Mouse (Mus musculus): ENCODE measurements around the gene Gstp1.
"Not testable (repeated sequence)": the region's sequence is repeated elsewhere in the genome, so short reads cannot be mapped to it uniquely, and the experiment has no call there.

Gene Gstp1

DNA sequence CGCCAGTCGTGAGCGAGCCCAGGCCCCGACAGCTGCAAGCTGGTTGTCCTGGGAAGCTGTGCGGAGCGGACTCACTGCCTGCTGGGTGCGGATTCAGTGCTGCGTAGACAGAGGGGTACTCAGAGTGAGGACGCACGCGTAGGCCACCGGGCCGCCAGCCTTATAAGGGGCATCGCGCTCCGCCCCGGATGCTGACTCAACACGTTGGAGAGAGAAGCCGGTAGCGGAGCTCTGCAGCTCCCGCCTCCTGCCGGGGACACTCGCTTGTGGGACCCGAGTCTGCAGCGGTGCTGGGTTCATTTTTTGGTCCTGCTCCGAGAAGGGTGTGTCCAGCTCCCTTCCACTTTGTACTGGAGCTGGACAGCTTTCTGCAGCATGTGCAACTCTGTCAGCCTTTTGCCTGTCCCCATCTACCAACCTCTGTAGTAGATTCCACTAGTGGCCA, at the start of gene Gstp1:
Gene Gstp1 (minus strand): TSS at position 198 of the 445 bp plus-strand sequence.
- CTCF ChIA-PET: interaction anchor here (0.6 kb wide), 1 partner anchor 10 kb away, joined by 4 read pairs; no protein-coding TSS in a partner anchor

DNA sequence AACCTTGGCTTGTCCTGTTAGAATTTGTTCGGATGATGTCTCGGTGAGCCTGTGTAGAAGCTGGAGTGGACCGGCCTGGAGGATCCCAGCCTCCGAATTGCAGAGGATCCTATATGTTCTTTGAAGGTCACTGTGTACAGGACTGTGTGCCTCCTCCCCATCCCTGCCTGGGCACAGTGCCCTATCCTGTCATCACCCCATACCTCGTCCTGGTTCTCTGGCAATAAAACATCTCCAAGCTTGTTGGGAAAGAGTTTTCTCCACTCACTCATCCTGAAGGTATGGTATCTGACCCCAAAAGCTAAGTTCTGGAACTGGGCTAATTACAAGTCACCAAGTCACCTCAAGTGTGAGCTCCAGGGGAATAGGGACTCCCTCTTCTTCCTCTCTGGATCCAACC, 49.3 kb upstream of the Gstp1 start:
- CTCF ChIA-PET: interaction anchor here (0.8 kb wide), 1 partner anchor 417 kb away, joined by 23 read pairs; no protein-coding TSS in a partner anchor

DNA sequence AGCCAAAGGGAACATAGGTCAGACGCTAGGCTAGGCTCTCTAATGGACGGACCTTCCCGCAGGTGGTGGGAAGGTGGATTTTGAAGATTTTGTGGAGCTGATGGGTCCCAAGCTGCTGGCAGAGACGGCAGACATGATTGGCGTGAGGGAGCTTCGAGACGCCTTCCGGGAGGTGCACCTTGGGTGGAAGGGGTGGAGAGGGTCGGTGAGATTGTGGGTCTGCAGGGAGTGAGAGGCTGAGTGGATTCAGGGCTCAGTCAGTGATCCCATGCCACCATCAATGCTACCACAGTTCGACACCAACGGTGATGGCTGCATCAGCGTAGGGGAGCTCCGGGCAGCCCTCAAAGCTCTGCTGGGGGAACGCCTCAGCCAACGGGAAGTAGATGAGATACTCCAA, 48.4 kb upstream of the Gstp1 start:
- CTCF ChIA-PET: no interaction called here

DNA sequence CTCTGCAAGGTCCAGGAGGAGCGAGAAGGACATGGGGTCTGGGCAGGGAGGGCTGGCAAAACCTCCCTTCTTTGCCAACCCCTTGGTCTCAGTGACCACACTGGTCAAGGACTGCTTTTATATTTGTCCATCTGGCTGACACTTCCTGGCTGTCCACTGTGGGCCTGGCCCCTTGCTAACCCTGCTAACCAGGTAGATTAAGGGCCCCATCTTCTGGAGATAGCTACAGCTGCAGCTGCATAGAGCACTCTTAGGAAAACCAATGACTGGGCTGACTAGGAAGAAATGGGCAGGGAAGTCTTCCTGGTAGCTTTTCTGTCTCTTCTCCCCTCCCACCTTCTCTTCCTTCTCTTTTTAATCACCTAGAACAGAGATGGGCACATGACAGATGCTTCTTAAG, 47.2 kb upstream of the Gstp1 start:
- CTCF ChIA-PET: no interaction called here

DNA sequence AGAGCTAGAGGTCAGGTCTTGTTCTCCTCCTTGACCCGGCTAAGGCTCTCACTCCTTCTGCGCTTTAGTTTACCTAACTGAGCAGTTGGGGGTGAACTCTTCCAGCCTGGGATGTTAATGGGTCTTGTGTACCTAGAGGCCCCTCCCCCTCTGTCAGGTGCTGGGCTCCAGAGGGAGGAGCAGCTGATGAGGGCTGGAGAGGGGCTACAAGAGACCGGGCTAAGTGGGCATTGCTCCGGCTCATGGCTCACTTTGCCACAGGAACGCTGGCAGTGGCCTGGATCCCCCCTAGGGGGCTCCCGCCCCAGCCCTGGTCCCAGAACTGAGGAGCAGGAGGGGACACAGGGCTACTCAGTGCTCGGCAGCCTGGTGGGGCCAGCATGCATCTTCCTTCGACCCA, 46.0 kb upstream of the Gstp1 start:
- CTCF ChIA-PET: no interaction called here

DNA sequence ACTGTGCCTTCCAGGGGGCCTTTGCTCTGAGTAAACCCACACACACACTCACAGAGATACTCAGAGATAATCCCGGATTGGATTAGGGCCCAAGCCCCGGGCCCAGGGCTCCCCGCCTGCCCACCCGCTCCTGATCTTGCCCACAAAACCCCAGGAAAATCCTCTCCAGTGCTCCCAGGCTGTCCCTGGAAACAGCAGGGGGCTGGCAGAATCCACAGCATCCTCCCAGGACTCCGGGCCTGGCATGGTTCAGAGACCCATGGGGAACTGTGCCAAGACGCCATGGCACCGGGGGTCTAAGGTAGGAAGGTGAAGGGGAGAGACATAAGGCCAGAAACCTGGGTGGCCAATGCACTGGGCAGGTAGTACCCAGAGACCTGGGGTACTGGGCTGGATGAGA, 45.5 kb upstream of the Gstp1 start:
- CTCF ChIA-PET: no interaction called here

DNA sequence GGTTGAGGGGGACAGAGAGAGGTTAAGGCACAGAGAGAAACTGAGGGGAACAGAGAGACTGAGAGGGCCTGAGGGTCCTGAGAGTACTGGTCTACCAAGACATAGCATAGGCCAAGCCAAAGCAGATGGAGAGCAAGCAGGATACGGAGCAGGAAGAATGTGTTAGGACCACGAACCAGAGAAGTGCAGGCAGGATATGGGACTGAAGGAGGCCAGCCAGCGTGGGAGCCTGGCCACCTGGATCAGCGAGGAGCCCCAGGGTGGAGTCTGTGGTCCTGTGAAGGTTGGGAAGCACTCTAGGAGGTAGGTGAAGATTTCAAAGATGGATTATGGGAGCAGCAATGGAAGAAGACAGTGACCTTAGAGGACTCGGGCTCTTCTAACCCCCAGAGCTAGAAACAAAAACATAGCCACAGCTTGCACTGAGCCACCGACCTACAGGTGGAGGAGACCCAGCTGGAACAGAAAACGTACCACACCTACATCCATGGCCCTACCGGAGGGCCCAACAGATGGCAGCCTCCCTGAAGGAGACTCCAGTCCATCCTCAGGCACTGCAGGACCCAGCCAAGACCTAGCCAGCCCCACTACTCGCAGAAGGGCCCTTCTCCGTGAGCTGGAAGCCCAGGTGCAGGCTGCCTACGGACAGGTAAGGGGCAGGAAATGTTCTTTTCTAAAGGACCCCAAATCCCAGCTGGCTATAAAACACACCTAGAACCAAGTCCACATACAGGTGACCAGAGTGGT, 44.6 kb upstream of the Gstp1 start:
- CTCF ChIA-PET: no interaction called here

DNA sequence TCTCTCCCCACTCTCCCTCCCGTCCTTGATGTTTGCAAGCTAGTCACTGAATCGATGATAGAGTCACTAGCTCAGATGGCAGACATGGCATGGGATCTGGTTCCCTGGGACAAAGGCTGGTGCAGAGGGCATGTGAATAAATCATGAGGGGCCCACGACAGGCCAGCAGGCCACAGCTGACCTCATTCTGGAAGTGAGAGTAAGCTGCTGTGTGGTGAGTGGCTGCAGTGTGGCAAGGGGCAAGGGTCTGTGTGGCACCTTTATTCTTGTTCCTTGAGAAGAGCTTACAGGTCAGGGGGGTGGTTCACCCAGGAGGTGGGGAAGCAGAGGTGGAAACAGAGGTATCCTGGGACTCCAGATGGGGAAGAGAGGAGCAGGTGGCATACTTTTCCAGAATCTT, 43.6 kb upstream of the Gstp1 start, which contains the start of gene Cabp2:
Gene Cabp2 (plus strand): TSS at position 185 of the 400 bp plus-strand sequence.
- CTCF ChIA-PET: no interaction called here

DNA sequence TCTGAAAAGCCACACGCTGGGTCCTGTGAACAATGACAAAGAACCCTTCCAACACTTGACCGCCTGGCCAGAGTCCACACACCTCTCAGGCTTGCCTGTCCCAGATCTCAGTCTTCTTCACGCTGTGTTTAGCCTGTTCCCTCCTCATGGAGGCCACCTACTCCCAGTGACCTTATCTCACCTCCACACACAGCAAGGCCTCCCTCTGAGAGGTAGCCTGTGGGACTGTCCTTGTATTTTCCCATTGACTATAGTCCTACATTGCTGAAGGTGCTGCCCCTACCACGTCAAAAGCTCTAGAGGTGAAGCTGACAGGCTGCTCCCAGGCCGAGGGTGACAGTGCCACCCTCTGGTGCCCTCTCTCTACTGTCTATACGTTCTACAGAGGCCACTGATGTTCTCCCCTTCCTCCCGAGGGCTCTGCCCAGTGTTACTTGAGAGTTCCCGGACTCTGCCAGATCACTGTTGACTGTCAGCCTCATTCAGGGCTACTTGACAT, 42.8 kb upstream of the Gstp1 start:
- CTCF ChIA-PET: no interaction called here

DNA sequence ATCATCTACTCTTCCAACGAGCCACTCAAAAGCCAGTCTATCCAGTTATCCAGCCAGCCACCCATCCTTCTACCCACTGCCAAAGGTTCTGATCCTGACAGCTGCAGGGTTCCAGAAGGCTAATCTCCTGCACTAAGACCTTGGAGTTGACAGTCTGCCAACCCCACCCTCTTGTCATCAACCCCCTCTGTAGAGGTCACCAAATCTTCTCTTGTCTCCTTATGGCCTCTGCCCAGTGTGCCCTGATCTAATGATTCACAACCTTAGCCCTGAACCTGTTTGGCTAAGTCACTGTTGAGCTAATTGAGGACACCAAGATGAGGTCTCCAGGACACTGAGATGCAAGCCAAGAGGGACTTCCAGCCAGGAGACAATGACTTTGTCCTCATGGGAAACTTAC, 41.8 kb upstream of the Gstp1 start:
- CTCF ChIA-PET: no interaction called here

DNA sequence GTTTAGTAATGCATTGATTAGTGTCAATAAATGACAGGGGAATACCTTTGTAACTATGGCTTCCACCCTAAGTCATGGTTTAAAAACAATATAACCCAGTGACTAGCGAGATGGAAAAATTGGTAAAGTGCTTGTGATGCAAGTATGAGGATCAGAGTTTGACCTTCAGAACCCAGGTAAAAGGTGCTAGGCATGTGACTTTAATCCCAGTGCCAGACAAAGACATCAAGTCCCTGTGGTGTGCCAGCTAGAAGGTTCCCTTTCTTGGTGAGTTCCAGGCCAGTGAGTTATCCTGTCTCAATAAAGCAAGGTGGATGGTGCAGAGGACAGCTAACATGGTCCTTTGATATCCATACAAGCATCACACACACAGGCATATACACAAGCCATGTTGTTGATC, 37.7 kb upstream of the Gstp1 start:
- CTCF ChIA-PET: no interaction called here

DNA sequence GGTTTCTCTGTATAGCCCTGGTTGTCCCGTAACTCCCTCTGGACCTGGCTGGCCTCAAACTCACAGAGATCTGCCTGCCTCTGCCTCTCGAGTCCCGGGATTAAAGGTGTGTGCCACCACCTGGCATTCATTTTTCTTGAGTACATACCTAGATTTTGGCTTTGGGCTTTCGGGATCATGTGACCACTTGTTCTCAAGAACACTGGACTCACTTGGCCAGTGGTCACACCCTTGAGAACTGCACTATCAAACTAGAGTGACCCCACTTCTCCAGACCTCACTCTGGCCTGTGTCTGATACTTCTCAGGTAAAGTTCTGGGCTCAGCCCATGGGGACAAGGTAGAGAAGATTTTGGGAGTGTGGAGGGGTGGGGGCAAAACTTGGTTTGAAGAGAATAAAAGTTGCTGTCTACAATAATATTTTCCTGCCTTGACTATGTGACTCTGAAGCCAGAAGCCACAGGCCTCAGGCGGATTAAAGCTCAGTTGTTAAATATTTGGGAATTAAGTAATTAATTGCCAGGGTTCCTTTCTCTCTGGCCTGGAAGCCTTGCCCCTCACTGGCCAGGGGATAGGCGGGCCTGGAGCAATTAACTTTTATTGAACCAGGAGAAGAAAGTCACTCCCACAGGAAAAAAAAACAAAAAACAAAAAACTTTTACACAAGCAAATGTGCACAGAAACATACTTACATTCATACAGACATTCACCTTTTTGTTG, 35.1 kb upstream of the Gstp1 start:
- CTCF ChIA-PET: no interaction called here

DNA sequence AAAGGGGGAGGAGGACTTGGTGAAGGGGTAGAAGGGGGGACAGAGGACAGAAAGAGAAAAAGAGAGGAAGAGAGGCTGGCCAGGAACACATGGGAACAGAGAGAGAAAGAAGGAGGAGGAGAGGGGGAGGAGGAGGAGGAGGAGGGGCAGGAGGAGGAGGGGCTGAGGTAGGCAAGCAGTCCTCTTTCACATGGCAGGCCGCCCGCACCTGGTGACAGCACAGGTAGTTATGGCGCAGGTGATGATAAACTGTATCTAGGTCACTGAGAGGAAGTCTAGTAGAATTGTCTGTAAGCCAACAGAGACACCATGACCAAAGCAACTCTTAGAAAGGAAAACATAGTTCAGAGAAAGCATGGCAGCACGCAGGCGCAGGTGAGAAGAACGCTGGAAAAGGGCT, 33.6 kb upstream of the Gstp1 start:
- CTCF ChIA-PET: no interaction called here

DNA sequence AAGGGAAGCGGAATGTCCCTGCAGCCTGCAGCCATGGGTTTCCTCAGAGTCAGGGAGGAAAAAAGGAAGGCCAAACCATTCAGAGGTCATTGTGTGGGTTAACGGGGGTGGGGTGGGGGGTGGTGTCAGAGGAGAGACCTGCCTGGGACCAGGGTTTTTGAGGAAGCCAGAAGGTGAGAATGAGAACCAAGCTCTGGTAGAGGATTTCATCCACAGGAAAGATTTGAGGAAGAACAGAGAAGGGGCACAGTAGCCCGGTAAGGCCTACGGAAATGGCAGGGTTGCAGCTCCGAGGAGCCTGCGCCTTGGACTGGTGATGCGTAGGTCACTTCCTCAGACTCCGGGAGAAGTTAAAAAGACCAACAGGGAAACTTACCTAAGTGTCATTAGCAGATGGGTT, 33.0 kb upstream of the Gstp1 start:
- CTCF ChIA-PET: no interaction called here

DNA sequence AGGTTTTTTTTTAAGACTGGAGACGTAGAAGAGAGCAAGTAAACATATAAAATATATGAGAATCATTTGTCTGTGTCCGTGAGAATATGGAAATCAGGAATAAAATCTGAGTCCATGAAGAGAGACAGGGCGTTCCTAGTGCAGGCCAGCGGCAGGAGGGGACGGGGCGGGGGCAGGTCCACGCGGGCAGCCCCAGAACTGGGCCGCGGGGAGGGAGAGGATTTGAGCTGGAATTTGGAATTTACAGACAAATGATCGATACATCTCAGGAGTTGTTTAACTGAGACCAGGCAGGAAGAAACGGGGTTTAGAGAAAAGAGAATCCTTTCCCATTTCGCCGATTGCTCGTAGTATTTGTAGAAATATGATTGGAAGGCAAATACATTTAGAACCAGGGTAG, 32.5 kb upstream of the Gstp1 start:
- CTCF ChIA-PET: no interaction called here

DNA sequence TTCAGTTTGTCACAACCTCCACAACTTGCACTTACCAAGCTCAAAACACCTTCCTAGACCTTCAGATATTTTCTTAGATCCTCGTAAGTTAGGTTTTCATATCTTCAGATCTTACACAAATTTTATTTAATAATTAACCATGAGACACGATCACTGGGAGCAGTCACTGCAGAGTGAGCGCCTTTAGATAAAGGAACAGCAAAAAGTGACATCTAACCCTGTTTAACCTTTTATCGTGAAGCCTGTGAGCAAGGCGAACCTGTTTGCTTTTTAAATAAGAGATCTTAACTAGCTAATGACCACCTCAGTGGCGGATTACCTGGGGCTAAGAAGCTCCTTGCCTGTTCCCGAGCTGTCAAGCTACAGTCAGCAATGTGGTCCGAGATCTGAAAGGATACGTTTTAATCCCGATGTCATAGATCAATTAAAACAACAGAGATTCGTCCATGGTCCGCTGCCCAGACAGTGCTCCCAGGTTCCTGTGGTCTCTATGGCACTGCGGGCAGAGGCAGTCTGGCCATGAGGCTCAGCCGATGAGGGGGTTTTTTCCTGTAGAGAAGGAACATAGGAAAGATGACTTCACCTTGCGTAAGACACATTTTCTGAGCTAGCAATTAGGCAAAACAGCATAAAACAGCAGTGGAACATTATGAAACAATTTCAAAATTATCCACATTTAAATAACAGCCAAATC, 31.1 kb upstream of the Gstp1 start:
- CTCF ChIA-PET: interaction anchor here (1.1 kb wide), 1 partner anchor 13 kb away, joined by 4 read pairs; no protein-coding TSS in a partner anchor

DNA sequence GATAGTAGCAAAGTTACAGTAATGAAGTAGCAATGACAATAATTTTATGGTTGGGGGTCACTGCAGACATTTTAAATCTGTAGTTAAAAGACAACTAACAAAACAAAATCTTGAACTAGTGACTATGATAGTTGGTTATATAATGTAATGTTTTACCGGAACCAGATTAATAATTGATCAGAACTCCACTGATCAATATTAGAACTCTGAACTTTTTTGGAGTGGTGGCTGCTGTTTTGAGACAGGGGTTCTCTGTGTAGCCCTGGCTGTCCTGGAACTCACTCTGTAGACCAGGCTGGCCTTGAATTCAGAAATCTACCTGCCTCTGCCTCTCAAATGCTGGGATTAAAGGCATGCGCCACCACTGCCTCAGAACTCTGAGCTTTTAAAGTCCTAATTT, 30.5 kb upstream of the Gstp1 start:
- CTCF ChIA-PET: interaction anchor here (1.1 kb wide), 1 partner anchor 12 kb away, joined by 4 read pairs; no protein-coding TSS in a partner anchor

DNA sequence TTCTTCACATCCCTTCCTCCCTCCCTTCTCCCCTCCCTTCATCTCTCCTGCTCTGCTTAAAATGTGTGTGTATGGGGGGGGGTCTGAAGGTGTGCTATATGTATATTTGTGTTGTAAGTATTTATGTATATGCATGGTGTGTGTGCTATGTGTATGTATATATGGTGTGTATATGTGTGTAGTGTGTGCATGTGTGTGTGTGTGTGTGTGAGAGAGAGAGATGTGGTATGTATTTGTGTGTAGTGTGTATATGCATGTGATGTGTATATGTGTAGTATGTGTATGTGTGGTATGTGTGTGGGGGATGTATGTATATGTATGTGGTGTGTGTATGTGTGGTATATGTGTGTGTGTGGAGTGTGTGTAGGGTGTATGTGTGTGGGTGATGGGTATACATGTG, 29.1 kb upstream of the Gstp1 start:
- CTCF ChIA-PET: no interaction called here

DNA sequence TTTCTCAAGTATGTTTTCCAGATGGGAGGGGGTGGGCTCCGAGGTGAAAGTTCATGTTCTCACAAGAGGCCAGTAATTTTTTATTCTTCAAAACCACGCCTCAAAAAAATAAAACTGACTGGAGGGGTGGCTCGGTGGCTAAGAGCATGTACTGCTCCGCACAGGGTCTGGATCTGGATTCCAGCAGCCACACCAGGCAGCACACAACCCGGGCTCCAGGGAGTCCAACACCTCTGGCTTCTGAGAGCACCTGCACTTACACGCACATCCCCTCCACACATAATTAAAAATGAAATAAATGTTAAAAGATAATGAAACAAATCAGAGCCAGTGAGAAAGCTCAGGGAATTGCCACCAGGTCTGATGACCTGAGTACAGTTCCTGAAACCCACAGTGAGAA, 28.5 kb upstream of the Gstp1 start:
- CTCF ChIA-PET: no interaction called here

DNA sequence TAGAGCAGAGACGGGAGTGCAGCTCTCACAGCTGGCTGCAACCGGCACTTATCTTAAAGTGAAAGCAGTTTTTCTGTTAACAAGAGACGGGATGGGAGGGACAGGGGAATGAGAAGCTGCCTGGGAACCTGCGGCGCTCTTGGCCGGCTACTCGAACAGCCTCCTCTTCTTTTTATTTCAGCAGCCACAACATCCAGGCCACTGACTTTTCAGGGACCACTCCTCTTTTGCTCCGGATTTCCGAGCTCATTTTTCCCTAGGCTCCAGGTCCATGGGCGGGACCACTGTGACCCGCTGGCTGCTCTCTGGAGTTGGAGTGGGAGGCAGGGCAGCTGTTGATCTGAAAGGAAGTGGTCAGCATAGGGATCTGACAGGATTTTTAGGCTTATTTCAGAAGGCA, 26.7 kb upstream of the Gstp1 start:
- CTCF ChIA-PET: not testable (repeated sequence)

DNA sequence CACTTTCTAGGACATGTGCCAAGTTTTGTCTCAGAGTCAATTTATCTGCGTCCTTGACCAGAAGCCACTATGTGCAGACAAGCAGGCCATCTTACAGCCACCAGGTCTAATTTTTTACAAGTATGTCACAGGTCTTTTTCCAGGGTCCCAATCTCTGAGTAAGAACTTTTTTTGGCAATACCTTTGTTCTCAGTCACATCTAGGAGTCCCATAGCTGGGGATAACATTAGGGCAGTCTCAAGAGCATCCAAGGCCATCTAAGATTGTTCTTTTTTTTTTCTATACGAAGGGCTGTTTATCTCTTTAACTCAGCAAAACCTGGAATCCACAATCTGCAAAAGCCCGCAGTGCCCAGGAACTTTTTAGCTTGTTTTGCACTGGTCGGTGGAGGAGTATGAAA, 25.6 kb upstream of the Gstp1 start:
- CTCF ChIA-PET: not testable (repeated sequence)

DNA sequence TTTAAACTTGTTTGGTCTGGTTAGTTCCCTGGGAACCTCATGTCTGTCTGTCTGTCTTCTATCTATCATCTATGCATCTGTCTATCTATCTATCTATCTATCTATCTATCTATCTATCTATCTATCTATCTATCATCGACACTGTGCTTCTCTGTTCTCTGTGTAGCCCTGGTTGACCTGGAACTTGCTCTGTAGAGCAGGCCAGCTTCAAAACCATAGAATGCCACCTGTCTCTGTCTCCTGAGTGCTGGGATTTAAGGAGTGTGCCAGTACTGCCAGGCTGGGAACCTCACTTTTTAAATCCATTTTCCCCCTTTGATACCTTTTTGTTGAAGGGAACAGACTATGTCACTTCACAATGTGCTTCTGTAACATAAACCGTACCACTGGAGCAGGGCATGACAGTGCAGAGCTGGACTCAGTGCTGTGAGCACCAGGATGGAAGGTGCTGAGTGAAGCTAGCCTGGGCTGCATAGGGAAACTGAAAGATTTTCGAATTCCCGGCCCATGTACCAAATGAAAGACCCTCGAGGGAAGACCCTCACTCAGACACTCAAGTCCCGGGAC, 23.2 kb upstream of the Gstp1 start:
- CTCF ChIA-PET: interaction anchor here (0.5 kb wide), 1 partner anchor 35 kb away, joined by 3 read pairs; no protein-coding TSS in a partner anchor
